Mouse (Mus musculus) limb, embryonic 11.5 days (tissue): ENCODE data around the gene Ptges3l. TPM values are rescaled to one million over a fixed set of nuclear protein-coding genes. Genes with fewer than 3 reads are reported as not detected.
"Not testable (repeated sequence)": the region's sequence is repeated elsewhere in the genome, so short reads cannot be mapped to it uniquely, and the experiment has no call there.

Experiments
- ATAC-seq: fragments of 200-750 bp; cut with Nextera tagmentation; 2 replicates; pipeline ENCODE4 v1.8.0; 2017; ENCODE audit warnings: low read depth; ENCODE audit not compliant: insufficient number of reproducible peaks, low FRiP score, low TSS enrichment
- DNase-seq: peaks from one replicate; pipeline ENCODE4 v3.0.0-alpha.2; 2015; ENCODE audit warnings: low spot score
- H3K27ac ChIP-seq: fragments of 300-500 bp; sonication (generic); replicated peaks from 2 replicates; pipeline ENCODE4 v1.5.1; 2014; ENCODE audit warnings: low read depth, mild to moderate bottlenecking, low read length
- H3K27me3 ChIP-seq: fragments of 300-500 bp; sonication (generic); 2 replicates; pipeline ENCODE4 v1.6.1; 2014; ENCODE audit warnings: mild to moderate bottlenecking, low read length, mixed read lengths; ENCODE audit not compliant: control insufficient read depth, insufficient read depth
- H3K36me3 ChIP-seq: fragments of 300-500 bp; sonication (generic); 2 replicates; pipeline ENCODE4 v1.6.1; 2014; ENCODE audit warnings: mild to moderate bottlenecking, low read length, moderate library complexity, mixed read lengths; ENCODE audit not compliant: control insufficient read depth, insufficient read depth
- H3K4me1 ChIP-seq: fragments of 300-500 bp; sonication (generic); 2 replicates; pipeline ENCODE4 v1.6.1; 2014; ENCODE audit warnings: low read length, mixed read lengths; ENCODE audit not compliant: control insufficient read depth, insufficient read depth
- H3K4me2 ChIP-seq: fragments of 300-500 bp; sonication (generic); 2 replicates; pipeline ENCODE4 v1.6.1; 2014; ENCODE audit warnings: low read depth, mild to moderate bottlenecking, moderate library complexity; ENCODE audit not compliant: severe bottlenecking
- H3K4me3 ChIP-seq: fragments of 300-500 bp; sonication (generic); 2 replicates; pipeline ENCODE4 v1.5.1; 2014; ENCODE audit warnings: low read depth, low read length
- H3K9ac ChIP-seq: fragments of 300-500 bp; sonication (generic); 2 replicates; pipeline ENCODE4 v1.6.1; 2014; ENCODE audit warnings: mild to moderate bottlenecking, low read length
- H3K9me3 ChIP-seq: fragments of 300-500 bp; sonication (generic); 2 replicates; pipeline ENCODE4 v1.6.1; 2016; ENCODE audit warnings: low read length; ENCODE audit not compliant: control insufficient read depth
- WGBS: fragments of 180-500 bp; shearing (Covaris S2); extraction: QIAGEN DNeasy Blood & Tissue Kit; methylation state at CpG from one replicate; pipeline ENCODE4 v1.1.7; 2014; 5-methylcytosine and 5-hydroxymethylcytosine counted together
- polyA plus RNA-seq: library from polyadenylated mRNA; unstranded; fragments of >200 nt; fragmentation: Nextera tagmentation; extraction: Ambion mirVana; gene quantifications from 2 replicates; pipeline ENCODE4 v1.2.1, GENCODE M21; 2014

The Ptges3l gene
- polyA plus RNA-seq, 1 experiment from 2014 or later = 4.5 TPM

GRCm38 (mm10) chr11:101468263-101468688, 43.1 kb upstream of the Ptges3l start:
- ATAC-seq (peak; percentile 48; the same call in 1 of the 2 replicates), DNase-seq (no peak)
- H3K9me3 ChIP-seq = no peaks in the 10 kb centered on the region
- no peak overlapping the region for H3K27ac ChIP-seq
- peak overlapping the region; percentile 94 for H3K4me2 ChIP-seq
- WGBS = under 1% methylated on average over 31 of the region's 31 CpGs
- H3K9ac ChIP-seq = peak overlapping the region; percentile 66
- no peaks in the 10 kb centered on the region for H3K36me3 ChIP-seq
- H3K4me1 ChIP-seq = peaks cover 27% of the 10 kb centered on the region
- H3K4me3 ChIP-seq = peak overlapping the region; percentile 71
- H3K27me3 ChIP-seq = no peaks in the 10 kb centered on the region

GRCm38 (mm10) chr11:101467477-101468262, 42.5 kb upstream of the Ptges3l start:
- Histone ChIP-seq H3K9me3 (no peaks in the 10 kb centered on the region), H3K36me3 (no peaks in the 10 kb centered on the region), H3K4me2 (peak overlapping the region; percentile 94), H3K4me1 (peaks cover 32% of the 10 kb centered on the region), H3K9ac (peak overlapping the region; percentile 66), H3K4me3 (peak overlapping the region; percentile 71), H3K27me3 (no peaks in the 10 kb centered on the region), H3K27ac (no peak overlapping the region)
- under 1% methylated on average over 47 of the region's 54 CpGs for WGBS
- DNase-seq (peak; percentile 82), ATAC-seq (peak; percentile 58)

GRCm38 (mm10) chr11:101466552-101466950, 41.4 kb upstream of the Ptges3l start:
- 60% methylated on average over 5 of the region's 5 CpGs for whole genome bisulfite sequencing
- not testable (repeated sequence) for ATAC-seq, DNase-seq, H3K27ac ChIP-seq, H3K9me3 ChIP-seq, H3K27me3 ChIP-seq, H3K9ac ChIP-seq, H3K36me3 ChIP-seq
- peaks cover 38% of the 10 kb centered on the region for H3K4me1 ChIP-seq
- peak overlapping the region; percentile 98 for H3K4me2 ChIP-seq
- peak overlapping the region; percentile 71; the same call in 1 of the 2 replicates for H3K4me3 ChIP-seq

GRCm38 (mm10) chr11:101465869-101466551, 40.9 kb upstream of the Ptges3l start, which contains the start of gene Vat1:
Gene Vat1 (minus strand): TSS chr11:101466230.
- WGBS = 2% methylated on average over 60 of the region's 60 CpGs
- no peaks in the 10 kb centered on the region for H3K9me3 ChIP-seq
- peak; percentile 46 for ATAC-seq

GRCm38 (mm10) chr11:101465101-101465868, 40.2 kb upstream of the Ptges3l start:
- no peaks in the 10 kb centered on the region for H3K9me3 ChIP-seq
- ATAC-seq = peak; percentile 60; the same call in 1 of the 2 replicates
- H3K27ac ChIP-seq = 0 out of 2 replicates have a peak overlapping the region, but pooled peaks have one; percentile 12
- under 1% methylated on average over 51 of the region's 51 CpGs for WGBS
- H3K36me3 ChIP-seq = no peaks in the 10 kb centered on the region
- H3K27me3 ChIP-seq = no peaks in the 10 kb centered on the region
- H3K4me2 ChIP-seq = peak overlapping the region; percentile 98
- H3K9ac ChIP-seq = peak overlapping the region; percentile 53
- DNase-seq = peak; percentile 70
- peak overlapping the region; percentile 71 for H3K4me3 ChIP-seq
- H3K4me1 ChIP-seq = peaks cover 38% of the 10 kb centered on the region

More at GRCm38 (mm10) chr11:101465869-101466551, 40.9 kb upstream of the Ptges3l start, which contains the start of gene Vat1:
- H3K4me1 ChIP-seq = peaks cover 38% of the 10 kb centered on the region
- peak within 1 kb of the TSS; percentile 98 for H3K4me2 ChIP-seq
- H3K27ac ChIP-seq = 0 out of 2 replicates have a peak within 1 kb of the TSS, but pooled peaks have one; percentile 12
- H3K36me3 ChIP-seq = no peaks in the 10 kb centered on the region
- peak; percentile 77 for DNase-seq
- peak within 1 kb of the TSS; percentile 53 for H3K9ac ChIP-seq
- H3K4me3 ChIP-seq = peak within 1 kb of the TSS; percentile 71
- no peaks in the 10 kb centered on the region for H3K27me3 ChIP-seq

GRCm38 (mm10) chr11:101464211-101465100, 39.3 kb upstream of the Ptges3l start, which contains the start of gene Rnd2:
Gene Rnd2 (plus strand): TSS chr11:101464999.
- peaks cover 38% of the 10 kb centered on the region for H3K4me1 ChIP-seq
- ATAC-seq (0 out of 2 replicates have a peak, but pooled peaks have one; percentile 11), DNase-seq (peak; percentile 49)
- H3K36me3 ChIP-seq = no peaks in the 10 kb centered on the region
- peak within 1 kb of the TSS; percentile 98 for H3K4me2 ChIP-seq
- 7% methylated on average over 12 of the region's 12 CpGs for WGBS
- no peaks in the 10 kb centered on the region for H3K9me3 ChIP-seq
- H3K27ac ChIP-seq = 0 out of 2 replicates have a peak within 1 kb of the TSS, but pooled peaks have one; percentile 12
- peak within 1 kb of the TSS; percentile 53 for H3K9ac ChIP-seq
- H3K27me3 ChIP-seq = no peaks in the 10 kb centered on the region
- H3K4me3 ChIP-seq = peak within 1 kb of the TSS; percentile 71

GRCm38 (mm10) chr11:101462583-101463440, 37.7 kb upstream of the Ptges3l start:
- H3K36me3 ChIP-seq = no peaks in the 10 kb centered on the region
- ATAC-seq = no peak
- no peaks in the 10 kb centered on the region for H3K27me3 ChIP-seq
- H3K4me3 ChIP-seq = no peak overlapping the region
- H3K9ac ChIP-seq = no peak overlapping the region
- no peak overlapping the region for H3K27ac ChIP-seq
- H3K4me1 ChIP-seq = peaks cover 31% of the 10 kb centered on the region
- H3K4me2 ChIP-seq = no peak overlapping the region
- no peaks in the 10 kb centered on the region for H3K9me3 ChIP-seq
- 35% methylated on average over 13 of the region's 13 CpGs for WGBS
- no peak for DNase-seq
